Comparison of ENCODE assay signal across 8 mouse cellular contexts in genomic region chr9:86695199-86695817, GRCm38 (mm10). TPM values are rescaled to one million over a fixed set of nuclear protein-coding genes. Genes with fewer than 3 reads are reported as not detected.
A peak's percentile ranks its signal among the peaks of the same experiment; 100 is the strongest.
DNase-seq lines count a peak whose midpoint lies in the region; ATAC-seq lines count a peak whose summit lies in the region.

No protein-coding gene starts in this region.

- peak overlapping the region; percentile 66 for H3K9ac ChIP-seq in liver, embryonic 16.5 days (ENCODE audit: low read depth, low read length)
- H3K9ac ChIP-seq in neural tube, embryonic 11.5 days (ENCODE audit: low read length): peak overlapping the region; percentile 77

- 2% methylated on average over 46 of the region's 56 CpGs for WGBS in liver, embryonic 16.5 days (ENCODE audit: insufficient replicate concordance)
- 1% methylated on average over 39 of the region's 56 CpGs for WGBS in neural tube, embryonic 11.5 days

- H3K4me2 ChIP-seq in liver, embryonic 16.5 days (ENCODE audit: low read depth, low read length): peak overlapping the region; percentile 85
- peak overlapping the region; percentile 87 for H3K4me2 ChIP-seq in neural tube, embryonic 11.5 days (ENCODE audit: low read depth)

- peak overlapping the region; percentile 66 for H3K4me3 ChIP-seq in liver, embryonic 16.5 days (ENCODE audit: low read depth, low read length)
- peak overlapping the region; percentile 74 for H3K4me3 ChIP-seq in neural tube, embryonic 11.5 days (ENCODE audit: low read depth, low read length)

- H3K36me3 ChIP-seq in liver, embryonic 16.5 days (ENCODE audit: control insufficient read depth, insufficient read depth): no peaks in the 10 kb centered on the region
- H3K36me3 ChIP-seq in neural tube, embryonic 11.5 days (ENCODE audit: control insufficient read depth, insufficient read depth, low read length): no peaks in the 10 kb centered on the region

- no peaks in the 10 kb centered on the region; the same call in 1 of the 2 replicates for H3K4me1 ChIP-seq in liver, embryonic 16.5 days (ENCODE audit: control insufficient read depth, low read depth, low read length)
- H3K4me1 ChIP-seq in neural tube, embryonic 11.5 days (ENCODE audit: control insufficient read depth, insufficient read depth, low read length): no peaks in the 10 kb centered on the region

- peak; percentile 25; the same call in 1 of the 2 replicates for ATAC-seq in liver, embryonic 16.5 days (ENCODE audit: low read depth)
- ATAC-seq in neural tube, embryonic 11.5 days (ENCODE audit: insufficient read depth, low FRiP score, low TSS enrichment): peak; percentile 79
- ATAC-seq in CD4-positive, CD25-positive, alpha-beta regulatory T cell, adult 4 months: no peak

- no peaks in the 10 kb centered on the region for H3K9me3 ChIP-seq in liver, embryonic 16.5 days (replicated peaks; ENCODE audit: control insufficient read depth, low read length)
- H3K9me3 ChIP-seq in neural tube, embryonic 11.5 days (ENCODE audit: control insufficient read depth, low read length): no peaks in the 10 kb centered on the region

- peak; percentile 43 for DNase-seq in 3T3-L1 (ENCODE audit: low read depth, low spot score)
- peak; percentile 66 for DNase-seq in Muller cell, postnatal 12 days (ENCODE audit: inconsistent ontology term)
- DNase-seq in embryo, embryonic 11 days: peak; percentile 53
- DNase-seq in heart, adult 9 months (ENCODE audit: low spot score in 2 of 2): peak; percentile 16 to 18
- peak; percentile 7 to 17 for DNase-seq in kidney, adult 8-10 months
- peak; percentile 58 for DNase-seq in neural tube, embryonic 11.5 days (ENCODE audit: low spot score)

- H3K27ac ChIP-seq in liver, embryonic 16.5 days (ENCODE audit: low read length): no peak overlapping the region
- no peak overlapping the region for H3K27ac ChIP-seq in neural tube, embryonic 11.5 days (ENCODE audit: low read depth, low read length)

- H3K27me3 ChIP-seq in liver, embryonic 16.5 days (ENCODE audit: control insufficient read depth, insufficient read depth, low read depth, low read length): peaks cover 8% of the 10 kb centered on the region
- H3K27me3 ChIP-seq in neural tube, embryonic 11.5 days (ENCODE audit: control insufficient read depth, insufficient read depth, low read length): no peaks in the 10 kb centered on the region

RNA-seq across cellular contexts. Expression of gene Me1, which starts 0.4 kb away (rescaled TPM):
- 3.7 and 4.4 TPM in 2 replicates for polyA plus RNA-seq in liver, embryonic 16.5 days (2015; fragmentation: Nextera tagmentation; extraction: Ambion mirVana)
- polyA plus RNA-seq in neural tube, embryonic 11.5 days (2014; fragmentation: Nextera tagmentation; extraction: Ambion mirVana): 15.8 and 18.2 TPM in 2 replicates
- not detected for polyA plus RNA-seq in CD4-positive, CD25-positive, alpha-beta regulatory T cell, adult 4 months (2017; shearing (Covaris generic))

RNA-seq across cellular contexts. Expression of gene Prss35, which starts 48.1 kb away (rescaled TPM):
- 1.8 and 2.5 TPM in 2 replicates for polyA plus RNA-seq in liver, embryonic 16.5 days (2015; fragmentation: Nextera tagmentation; extraction: Ambion mirVana)
- 1.9 TPM in 2 replicates for polyA plus RNA-seq in neural tube, embryonic 11.5 days (2014; fragmentation: Nextera tagmentation; extraction: Ambion mirVana)
- polyA plus RNA-seq in CD4-positive, CD25-positive, alpha-beta regulatory T cell, adult 4 months (2017; shearing (Covaris generic)): not detected

Comparison
In these comparisons a context has a peak if more than half of its experiments do, and no peak if none do; other contexts are left out.
1. DNase-seq: peak in every context shown above with its lines; median percentile 66 in Muller cell, postnatal 12 days; 58 in neural tube, embryonic 11.5 days; 53 in embryo, embryonic 11 days; 43 in 3T3-L1; 17 in heart, adult 9 months; 12 in kidney, adult 8-10 months.